8 mouse cellular contexts compared by ENCODE assay signal in the genomic region with DNA sequence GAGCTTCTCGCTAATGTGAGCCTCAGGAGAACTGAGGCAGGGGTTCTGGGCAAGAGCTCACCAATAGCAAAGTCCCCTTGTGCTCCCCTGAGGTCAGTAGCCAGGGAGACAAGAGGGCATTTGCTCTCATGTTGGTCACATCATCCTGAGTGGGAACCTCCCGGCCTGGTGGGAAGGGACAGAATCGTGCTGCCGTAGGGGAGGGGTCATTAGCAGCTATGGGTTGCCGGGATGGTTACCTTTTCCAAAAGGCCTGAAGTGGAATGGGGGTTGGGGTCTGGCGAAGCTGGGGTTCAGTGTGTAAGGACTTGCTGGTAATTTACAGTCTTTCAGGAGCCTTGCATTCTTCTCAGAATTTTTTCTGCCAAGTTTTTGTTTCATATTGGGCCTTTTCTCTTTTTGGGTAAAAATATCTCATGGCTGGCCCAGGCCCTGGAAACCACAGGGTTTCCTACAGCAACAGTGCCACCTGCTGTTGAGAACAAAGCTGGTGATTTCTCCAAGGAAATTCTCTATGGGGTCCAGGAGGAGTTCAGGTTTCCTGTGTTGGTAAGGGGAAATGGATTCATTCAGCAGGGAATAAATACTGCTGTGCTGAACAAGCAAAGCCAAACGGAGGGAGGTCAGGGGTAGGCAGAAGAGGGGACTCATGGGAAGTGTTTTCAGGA.
A peak's percentile ranks its signal among the peaks of the same experiment; 100 is the strongest.
DNase-seq lines count a peak whose midpoint lies in the region; ATAC-seq and TF ChIP-seq lines count a peak whose summit lies in the region.

No protein-coding gene starts in this region.

- ATAC-seq in common myeloid progenitor, adult 5-6 weeks (replicated peaks; ENCODE audit: low read depth, poor library complexity, severe bottlenecking) = peak; percentile 77

- H3K4me1 ChIP-seq in E14TG2a.4 (replicated peaks; ENCODE audit: low read depth, low read length) = peaks cover 12% of the 10 kb centered on the region
- 0 out of 2 replicates have a peak, but pooled peaks cover 2% of the 10 kb centered on the region for H3K4me1 ChIP-seq in lung, adult 2 months (ENCODE audit: control insufficient read depth, insufficient read depth, low read length)

- H3K27me3 ChIP-seq in E14TG2a.4 (ENCODE audit: insufficient read depth, low read length) = no peaks in the 10 kb centered on the region

- 41% methylated on average over 7 of the region's 7 CpGs for WGBS in lung, adult 2 months

- no peak overlapping the region for H3K4me3 ChIP-seq in E14TG2a.4 (replicated peaks; ENCODE audit: low read length)
- no peak overlapping the region for H3K4me3 ChIP-seq in lung, adult 2 months (replicated peaks; ENCODE audit: extremely low read depth, low read depth, low read length)

- TF ChIP-seq CTCF in E14TG2a.4 (conservative IDR thresholded peaks at IDR 0.05; ENCODE audit: low read length) = peak; percentile 39
- TF ChIP-seq CTCF in lung, adult 2 months (IDR thresholded peaks at IDR 0.05; ENCODE audit: insufficient read depth, low read length) = peak; percentile 42

- peak; percentile 13 for DNase-seq in T-cell, adult 2 months (ENCODE audit: low spot score)
- DNase-seq in gastrocnemius, postnatal 4 days (ENCODE audit: low spot score in 2 of 2) = peak; percentile 35 to 66
- DNase-seq in kidney, postnatal 4 days = peak; percentile 78
- no peak for DNase-seq in lung, adult 2 months
- peak; percentile 28 for DNase-seq in retina, postnatal 7 days (ENCODE audit: low read depth, low spot score)
- DNase-seq in spleen, adult 12 weeks (ENCODE audit: low spot score) = no peak

- no peak for TF ChIP-seq POLR2A in lung, adult 2 months (IDR thresholded peaks at IDR 0.05; ENCODE audit: borderline replicate concordance, extremely low read depth, low read depth, low read length)

- H3K9me3 ChIP-seq in E14TG2a.4 (ENCODE audit: low read length) = no peaks in the 10 kb centered on the region

- H3K36me3 ChIP-seq in E14TG2a.4 (ENCODE audit: insufficient read depth, low read length) = no peaks in the 10 kb centered on the region

Comparison
In these comparisons a context has a peak if more than half of its experiments do, and no peak if none do; other contexts are left out.
1. DNase-seq: peak in T-cell, adult 2 months (single experiment), gastrocnemius, postnatal 4 days (2 of 2), kidney, postnatal 4 days (2 of 2) and retina, postnatal 7 days (single experiment); none in lung, adult 2 months (single experiment) and spleen, adult 12 weeks (single experiment).